Mouse (Mus musculus): ENCODE data around the gene Sh3glb2.

The Sh3glb2 gene

GRCm38 (mm10) chr2:30342061-30342460 is 17.1 kb downstream of the Sh3glb2 start:
- DNase-seq (ENCODE audit: low spot score in 2 of 2) = no peak

GRCm38 (mm10) chr2:30337179-30337578 is 22.0 kb downstream of the Sh3glb2 start:
- no peak for DNase-seq (ENCODE audit: low spot score in 2 of 2)

- no peak for DNase-seq (ENCODE audit: low spot score in 2 of 2)
These were observed 22.8 kb downstream of the Sh3glb2 start for GRCm38 (mm10) chr2:30336174-30336915.

GRCm38 (mm10) chr2:30335324-30335723 is 23.8 kb downstream of the Sh3glb2 start:
- DNase-seq (ENCODE audit: low spot score in 2 of 2) = no peak

GRCm38 (mm10) chr2:30328791-30329190 is 30.3 kb downstream of the Sh3glb2 start:
- DNase-seq (ENCODE audit: low spot score in 2 of 2) = no peak

- no peak for DNase-seq (ENCODE audit: low spot score in 2 of 2)
These were observed 31.9 kb downstream of the Sh3glb2 start for GRCm38 (mm10) chr2:30327276-30327675.

GRCm38 (mm10) chr2:30325296-30325695 is 33.8 kb downstream of the Sh3glb2 start:
- no peak for DNase-seq (ENCODE audit: low spot score in 2 of 2)

- no peak for DNase-seq (ENCODE audit: low spot score in 2 of 2)
These were observed 36.0 kb downstream of the Sh3glb2 start for GRCm38 (mm10) chr2:30323111-30323510.

- DNase-seq (ENCODE audit: low spot score in 2 of 2) = no peak
These were observed 39.9 kb downstream of the Sh3glb2 start for GRCm38 (mm10) chr2:30319260-30319659.

GRCm38 (mm10) chr2:30316955-30317354 is 42.2 kb downstream of the Sh3glb2 start:
- DNase-seq (ENCODE audit: low spot score in 2 of 2) = no peak

- no peak for DNase-seq (ENCODE audit: low spot score in 2 of 2)
These were observed 43.0 kb downstream of the Sh3glb2 start for GRCm38 (mm10) chr2:30316136-30316535.

GRCm38 (mm10) chr2:30311481-30311880 is 47.7 kb downstream of the Sh3glb2 start:
- no peak for DNase-seq (ENCODE audit: low spot score in 2 of 2)

GRCm38 (mm10) chr2:30309351-30309750 is 49.8 kb downstream of the Sh3glb2 start:
- DNase-seq (ENCODE audit: low spot score in 2 of 2) = no peak

GRCm38 (mm10) chr2:30306087-30306486 is 53.0 kb downstream of the Sh3glb2 start:
- no peak for DNase-seq (ENCODE audit: low spot score in 2 of 2)

- DNase-seq (ENCODE audit: low spot score in 2 of 2) = no peak
These were observed 59.2 kb downstream of the Sh3glb2 start for GRCm38 (mm10) chr2:30299966-30300365.

GRCm38 (mm10) chr2:30299525-30299924 is 59.6 kb downstream of the Sh3glb2 start:
- no peak for DNase-seq (ENCODE audit: low spot score in 2 of 2)
